Mouse (Mus musculus) thymus, postnatal 0 days (tissue): ENCODE data around the gene Olfr843. TPM values are rescaled to one million over a fixed set of nuclear protein-coding genes. Genes with fewer than 3 reads are reported as not detected.

Experiments used
- DNase-seq: peaks from one replicate; pipeline ENCODE4 v3.0.0-alpha.2; 2015; ENCODE audit warnings: low spot score
- polyA plus RNA-seq: library from polyadenylated mRNA; unstranded; fragments of >200 nt; fragmentation: Nextera tagmentation; extraction: Ambion mirVana; gene quantifications from 2 replicates; pipeline ENCODE4 v1.2.1, GENCODE M21; 2015

The Olfr843 gene
- not detected in 2 replicates for polyA plus RNA-seq

- DNase-seq, result no peak
Measured at GRCm38 (mm10) chr9:19251887-19252286, at the start of gene Olfr843. TSS of gene Olfr843 (minus strand) at chr9:19251987.

Other genes with a start within 250 kb of the Olfr843 start
- gene Olfr835, start 219.3 kb downstream of the Olfr843 start, polyA plus RNA-seq, result not detected in 2 replicates
- gene Olfr836, start 131.6 kb downstream of the Olfr843 start, polyA plus RNA-seq, result not detected in 2 replicates
- gene Olfr837, start 115.7 kb downstream of the Olfr843 start, polyA plus RNA-seq, result not detected in 2 replicates
- not detected in 2 replicates for gene Olfr839-ps1, start 74.7 kb downstream of the Olfr843 start, polyA plus RNA-seq
- not detected in 2 replicates for gene Olfr844, start 64.4 kb upstream of the Olfr843 start, polyA plus RNA-seq
- gene Olfr845, start 84.5 kb upstream of the Olfr843 start, polyA plus RNA-seq, result not detected in 2 replicates
- gene Olfr846, start 112.0 kb upstream of the Olfr843 start, polyA plus RNA-seq, result not detected in 2 replicates
- not detected in 2 replicates for gene Olfr847, start 126.7 kb upstream of the Olfr843 start, polyA plus RNA-seq
- not detected in 2 replicates for gene Olfr849, start 188.3 kb upstream of the Olfr843 start, polyA plus RNA-seq
- gene Olfr850, start 226.3 kb upstream of the Olfr843 start, polyA plus RNA-seq, result not detected in 2 replicates
- not detected in 2 replicates for gene Olfr851, start 241.3 kb upstream of the Olfr843 start, polyA plus RNA-seq